Mouse (Mus musculus) layer of hippocampus, adult 2 months (tissue): ENCODE data around the gene Serhl. TPM values are rescaled to one million over a fixed set of nuclear protein-coding genes. Genes with fewer than 3 reads are reported as not detected.
"Not testable (repeated sequence)": the region's sequence is repeated elsewhere in the genome, so short reads cannot be mapped to it uniquely, and the experiment has no call there.

Experiments
- DNase-seq, 2 experiments: peaks; one replicate each; pipeline ENCODE4 v3.0.0; 2022; ENCODE audit warnings: low spot score in 2 of 2
- H3K27ac ChIP-seq: fragments of 200-600 bp; 2 replicates; pipeline ENCODE4 v1.8.1; 2022
- H3K4me3 ChIP-seq: fragments of 200-600 bp; 2 replicates; pipeline ENCODE4 v1.8.1; 2022; ENCODE audit warnings: mild to moderate bottlenecking
- CTCF ChIP-seq: fragments of 200-600 bp; conservative IDR thresholded peaks from 2 replicates; pipeline ENCODE4 v1.8.1; 2022; ENCODE audit warnings: antibody characterized with exemption, mild to moderate bottlenecking, moderate library complexity
- total RNA-seq, 2 experiments: library from RNA; stranded (reverse); gene quantifications; 2 replicates each; pipeline ENCODE4 v1.2.3; 2021

Serhl gene
- total RNA-seq, 2 experiments from 2014 or later: 7.1 to 11.8 TPM

DNA sequence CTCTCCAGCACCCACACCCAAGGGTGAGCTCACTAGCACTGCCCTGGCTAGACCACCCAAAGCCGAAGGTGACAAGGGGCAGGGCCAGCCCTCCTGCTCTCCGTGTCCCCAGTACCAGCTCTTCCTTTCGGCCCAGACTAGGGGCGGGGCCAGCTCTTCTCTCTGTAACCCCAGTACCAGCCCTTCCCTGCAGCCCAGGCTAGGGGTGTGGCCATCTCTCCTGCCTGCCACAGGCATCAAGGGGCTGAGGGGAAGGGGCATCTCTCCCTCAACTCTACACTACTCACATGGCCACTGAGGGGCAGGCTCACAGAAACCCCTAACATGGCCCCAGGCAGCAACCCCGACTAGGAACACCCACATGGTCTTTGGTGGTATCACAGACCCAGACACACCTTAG is 27.6 kb upstream of the Serhl start:
- no peak for DNase-seq
- H3K27ac ChIP-seq: no peak overlapping the region
- no peak overlapping the region for H3K4me3 ChIP-seq
- no peak for TF ChIP-seq CTCF

- H3K4me3 ChIP-seq, DNase-seq, H3K27ac ChIP-seq: not testable (repeated sequence)
These were observed 26.7 kb upstream of the Serhl start for GRCm38 (mm10) chr15:83062582-83062981.

DNA sequence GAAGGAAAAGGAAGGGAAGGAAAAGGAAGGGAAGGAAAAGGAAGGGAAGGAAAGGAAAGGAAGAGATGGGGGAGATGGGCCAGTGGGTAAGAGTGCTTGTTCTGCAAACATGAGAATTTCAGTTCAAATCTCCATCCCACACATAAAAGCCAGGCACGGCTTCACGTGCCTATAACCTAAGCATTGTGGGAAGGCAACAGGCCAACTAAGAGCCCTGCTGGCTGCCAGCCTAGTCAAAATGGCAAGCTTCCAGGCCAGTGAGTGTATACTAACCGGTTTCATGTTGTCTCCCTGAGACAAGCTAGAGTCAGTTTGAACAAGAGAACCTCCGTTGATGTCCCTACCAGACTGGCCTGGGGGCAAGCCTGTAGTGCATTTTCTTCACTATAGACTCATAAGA is 23.8 kb upstream of the Serhl start:
- no peak overlapping the region for H3K27ac ChIP-seq

DNA sequence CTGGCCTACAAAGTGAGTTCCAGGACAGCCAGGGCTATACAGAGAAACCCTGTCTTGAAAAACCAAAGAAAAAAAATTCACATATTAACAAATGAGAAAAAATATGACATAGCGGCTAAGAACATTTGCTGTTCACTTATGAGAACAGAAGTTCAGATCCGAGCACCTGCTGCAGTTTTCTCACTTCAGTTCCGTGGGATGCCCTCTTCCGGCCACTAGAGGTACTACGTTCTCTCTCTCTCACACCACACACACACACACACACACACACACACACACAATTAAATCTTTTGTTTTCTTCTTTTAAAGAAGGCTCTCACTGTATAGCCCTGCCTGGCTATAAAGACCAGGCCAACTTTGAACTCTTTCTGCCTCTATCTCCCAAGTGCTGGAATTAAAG is 21.0 kb upstream of the Serhl start:
- TF ChIP-seq CTCF: peak; percentile 13; the same call in 1 of the 2 replicates
- H3K27ac ChIP-seq: no peak overlapping the region
- DNase-seq: no peak
- no peak overlapping the region for H3K4me3 ChIP-seq

More for the DNA sequence above, 23.8 kb upstream of the Serhl start:
- no peak for TF ChIP-seq CTCF
- peak; percentile 42 to 74 for DNase-seq
- no peak overlapping the region for H3K4me3 ChIP-seq

- H3K27ac ChIP-seq: no peak overlapping the region
- no peak for DNase-seq
- no peak overlapping the region for H3K4me3 ChIP-seq
- no peak for TF ChIP-seq CTCF
These were observed 18.4 kb upstream of the Serhl start for GRCm38 (mm10) chr15:83070942-83071341.

DNA sequence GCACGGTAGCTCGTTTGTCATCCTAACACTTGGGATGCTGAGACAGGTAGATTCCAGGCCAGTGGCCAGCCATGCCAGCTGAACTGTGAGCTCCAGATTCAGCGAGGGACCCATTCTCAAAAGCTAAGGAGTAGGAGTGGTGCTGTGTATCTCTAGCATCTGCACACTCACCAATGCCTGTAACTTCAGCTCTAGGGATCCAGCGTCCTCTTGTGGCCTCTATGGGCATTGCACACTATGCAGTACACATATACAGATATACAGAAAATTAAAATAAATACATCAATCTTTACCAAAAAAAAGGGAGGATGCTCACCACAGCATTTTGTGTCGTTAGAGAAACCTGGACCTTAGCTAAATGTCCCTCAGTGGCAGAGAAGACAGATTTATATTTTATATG is 17.6 kb upstream of the Serhl start:
- peak; percentile 55 for TF ChIP-seq CTCF
- no peak for DNase-seq
- no peak overlapping the region for H3K27ac ChIP-seq
- no peak overlapping the region for H3K4me3 ChIP-seq

GRCm38 (mm10) chr15:83074179-83074578 is 15.1 kb upstream of the Serhl start:
- Histone ChIP-seq H3K4me3 (no peak overlapping the region), H3K27ac (no peak overlapping the region)
- DNase-seq: no peak
- no peak for TF ChIP-seq CTCF

GRCm38 (mm10) chr15:83075607-83076525 is 13.4 kb upstream of the Serhl start:
- DNase-seq: no peak
- Histone ChIP-seq H3K27ac (no peak overlapping the region), H3K4me3 (no peak overlapping the region)
- TF ChIP-seq CTCF: no peak

- TF ChIP-seq CTCF: no peak
- peak overlapping the region; percentile 36; the same call in 1 of the 2 replicates for H3K27ac ChIP-seq
- peak in 1 of 2 experiments; percentile 18 for DNase-seq
- H3K4me3 ChIP-seq: peak overlapping the region; percentile 9; the same call in 1 of the 2 replicates
These were observed 5.8 kb upstream of the Serhl start for GRCm38 (mm10) chr15:83083530-83083929.

DNA sequence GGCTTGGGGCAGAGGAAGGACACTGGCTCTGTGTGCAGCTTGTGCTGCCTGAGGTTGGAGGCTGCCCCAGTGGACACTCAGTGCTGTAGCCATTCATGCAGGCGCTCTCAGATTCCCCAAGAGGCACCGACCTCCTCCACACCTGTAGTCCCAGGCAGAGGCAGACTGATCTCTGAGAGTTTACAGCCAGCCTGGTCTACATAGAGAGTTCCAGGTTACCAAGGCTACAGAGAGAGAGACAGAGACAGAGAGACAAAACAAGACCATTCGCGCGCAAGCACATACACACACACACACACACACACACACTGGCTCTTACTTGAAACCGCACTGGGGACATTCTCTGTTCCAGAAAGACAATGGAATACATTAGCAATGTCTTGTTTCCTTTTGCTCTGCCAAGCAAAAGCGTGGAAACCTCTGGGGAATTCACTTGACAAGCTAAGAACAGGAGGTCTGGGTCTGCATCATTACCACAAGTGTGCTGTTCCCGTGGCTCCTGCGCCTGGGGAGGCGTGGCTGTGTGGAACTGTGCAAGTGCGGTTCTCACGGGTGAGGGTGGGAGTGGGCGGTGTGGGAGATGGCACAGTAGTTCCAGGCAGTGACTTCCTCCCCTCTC is 5.2 kb upstream of the Serhl start:
- no peak for TF ChIP-seq CTCF
- H3K4me3 ChIP-seq: peak overlapping the region; percentile 9; the same call in 1 of the 2 replicates
- peak overlapping the region; percentile 36; the same call in 1 of the 2 replicates for H3K27ac ChIP-seq
- DNase-seq: peak in 1 of 2 experiments; percentile 35

DNA sequence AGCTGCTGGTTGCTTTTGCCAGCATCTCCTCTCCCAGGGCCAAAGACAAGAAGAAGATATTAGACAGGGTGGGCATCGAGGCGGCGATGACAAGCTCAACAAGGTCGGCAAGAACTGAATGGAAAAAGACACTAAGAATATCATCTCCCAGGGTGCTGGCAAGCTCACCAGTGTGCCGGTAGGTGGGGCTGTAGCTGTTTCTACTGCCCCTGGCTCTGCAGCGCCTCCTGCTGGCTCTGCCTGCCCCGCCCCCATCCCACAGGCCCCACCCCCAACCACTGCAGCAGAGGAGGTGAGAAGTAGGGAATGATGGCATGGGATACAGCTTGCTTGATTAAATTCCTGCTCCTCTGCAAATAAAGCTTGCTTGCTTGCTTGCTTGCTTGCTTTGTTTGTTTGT is 3.4 kb upstream of the Serhl start:
- DNase-seq: peak in 1 of 2 experiments; percentile 54
- TF ChIP-seq CTCF: peak; percentile 92
- Histone ChIP-seq H3K4me3 (no peak overlapping the region), H3K27ac (no peak overlapping the region)

- DNase-seq: no peak
- Histone ChIP-seq H3K27ac (no peak overlapping the region), H3K4me3 (no peak overlapping the region)
- TF ChIP-seq CTCF: no peak
These were observed 2.5 kb upstream of the Serhl start for GRCm38 (mm10) chr15:83086636-83087328.
